ENCODE assay signal across 15 mouse cellular contexts in genomic region chr16:37495017-37495416, GRCm38 (mm10). TPM values are rescaled to one million over a fixed set of nuclear protein-coding genes. Genes with fewer than 3 reads are reported as not detected.
DNase-seq lines count a peak whose midpoint lies in the region; ATAC-seq and TF ChIP-seq lines count a peak whose summit lies in the region.
"Had no signal": no experiment of that assay in that cellular context is flagged by ENCODE, and none has a peak within 500 bp of the region (broad histone marks: within the 10 kb centered on the region; RNA-seq: fewer than 3 reads in every experiment).

No protein-coding gene starts in this region.

- peak; percentile 58; the same call in 1 of the 2 replicates for ATAC-seq in hindbrain, embryonic 16.5 days
- ATAC-seq in hindbrain, embryonic 13.5 days (ENCODE audit: low FRiP score) = no peak

- H3K27ac ChIP-seq in hindbrain, embryonic 16.5 days (ENCODE audit: low read depth, low read length) = no peak overlapping the region
- no peak overlapping the region for H3K27ac ChIP-seq in hindbrain, embryonic 13.5 days
- H3K27ac ChIP-seq in layer of hippocampus, adult 2 months = peak overlapping the region; percentile 86
- H3K27ac ChIP-seq: hindbrain, embryonic 10.5 days; limb, embryonic 15.5 days had no signal

- no peaks in the 10 kb centered on the region for H3K27me3 ChIP-seq in hindbrain, embryonic 16.5 days (replicated peaks; ENCODE audit: control insufficient read depth, insufficient read depth, low read length)
- no peaks in the 10 kb centered on the region for H3K27me3 ChIP-seq in hindbrain, embryonic 13.5 days
- H3K27me3 ChIP-seq: limb, embryonic 15.5 days had no signal

- H3K4me2 ChIP-seq in hindbrain, embryonic 16.5 days (ENCODE audit: low read length) = no peak overlapping the region
- H3K4me2 ChIP-seq in hindbrain, embryonic 13.5 days = no peak overlapping the region
- H3K4me2 ChIP-seq: heart, embryonic 11.5 days; limb, embryonic 15.5 days had no signal

- 74% methylated on average over 6 of the region's 6 CpGs for whole genome bisulfite sequencing in hindbrain, embryonic 16.5 days
- 84% methylated on average over 6 of the region's 6 CpGs for WGBS in hindbrain, embryonic 13.5 days

- DNase-seq in cerebellum, adult 9-10 months = peak; percentile 61
- peak; percentile 43 to 71 for DNase-seq in layer of hippocampus, adult 2 months (ENCODE audit: low spot score in 2 of 2)
- DNase-seq in right cerebral cortex, postnatal 10 days (ENCODE audit: low spot score in 2 of 2) = peak; percentile 40 to 42
- DNase-seq in adrenal gland, adult 2 months = no peak
- no peak for DNase-seq in spleen, postnatal 14 days (ENCODE audit: low spot score in 2 of 2)
- DNase-seq: kidney, adult 11 months; kidney, postnatal 4 days; lung, adult 2 months; spleen, adult 18-20 months had no signal

- H3K4me1 ChIP-seq in hindbrain, embryonic 16.5 days (ENCODE audit: control insufficient read depth, insufficient read depth, low read depth, low read length) = no peaks in the 10 kb centered on the region
- peaks cover 5% of the 10 kb centered on the region; the same call in 1 of the 2 replicates for H3K4me1 ChIP-seq in hindbrain, embryonic 13.5 days (replicated peaks)
- H3K4me1 ChIP-seq: limb, embryonic 15.5 days had no signal

- no peak overlapping the region for H3K9ac ChIP-seq in hindbrain, embryonic 16.5 days (ENCODE audit: low read depth, low read length)
- H3K9ac ChIP-seq in hindbrain, embryonic 13.5 days = no peak overlapping the region
- H3K9ac ChIP-seq: limb, embryonic 15.5 days had no signal

- no peak overlapping the region for H3K4me3 ChIP-seq in hindbrain, embryonic 16.5 days (ENCODE audit: low read length)
- no peak overlapping the region for H3K4me3 ChIP-seq in hindbrain, embryonic 13.5 days
- no peak overlapping the region for H3K4me3 ChIP-seq in layer of hippocampus, adult 2 months
- H3K4me3 ChIP-seq: hindbrain, embryonic 10.5 days; limb, embryonic 15.5 days had no signal

- no peaks in the 10 kb centered on the region for H3K9me3 ChIP-seq in hindbrain, embryonic 16.5 days (ENCODE audit: control insufficient read depth, low read length)
- H3K9me3 ChIP-seq in hindbrain, embryonic 13.5 days = no peaks in the 10 kb centered on the region
- H3K9me3 ChIP-seq: G1E; hindbrain, embryonic 10.5 days; limb, embryonic 15.5 days had no signal

- TF ChIP-seq CTCF in layer of hippocampus, adult 2 months (conservative IDR thresholded peaks at IDR 0.05) = no peak

- no peaks in the 10 kb centered on the region for H3K36me3 ChIP-seq in hindbrain, embryonic 16.5 days (ENCODE audit: control insufficient read depth, insufficient read depth, low read length)
- H3K36me3 ChIP-seq in hindbrain, embryonic 13.5 days = no peaks in the 10 kb centered on the region
- H3K36me3 ChIP-seq: G1E; hindbrain, embryonic 10.5 days; limb, embryonic 15.5 days had no signal

RNA-seq across cellular contexts. Expression of gene Gtf2e1, which starts 44.6 kb away (rescaled TPM):
- 28.4 and 31.7 TPM in 2 replicates for polyA plus RNA-seq in hindbrain, embryonic 16.5 days (2015; fragmentation: Nextera tagmentation; extraction: Ambion mirVana)
- 33.6 and 33.7 TPM in 2 replicates for polyA plus RNA-seq in hindbrain, embryonic 13.5 days (2015; fragmentation: Nextera tagmentation; extraction: Ambion mirVana)
- 10 to 100 TPM; 17.3 to 18.2 TPM for total RNA-seq in layer of hippocampus, adult 2 months (2021)
- total RNA-seq in adrenal gland, adult 2 months (2021) = 10 to 100 TPM; 15.0 to 16.1 TPM
- 1.9 and 3.5 TPM in 2 replicates for polyA plus RNA-seq in adrenal gland, adult 2 months (2012; rRNA removed)

RNA-seq across cellular contexts. Expression of gene Rabl3, which starts 44.7 kb away (rescaled TPM):
- polyA plus RNA-seq in hindbrain, embryonic 16.5 days (2015; fragmentation: Nextera tagmentation; extraction: Ambion mirVana) = 17.3 and 17.5 TPM in 2 replicates
- 20.5 and 22.9 TPM in 2 replicates for polyA plus RNA-seq in hindbrain, embryonic 13.5 days (2015; fragmentation: Nextera tagmentation; extraction: Ambion mirVana)
- 10 to 100 TPM; 10.2 to 11.2 TPM for total RNA-seq in layer of hippocampus, adult 2 months (2021)
- 10 to 100 TPM in 1 of 2 experiments, 1 to 10 TPM in 1; 7.6 to 10.3 TPM for total RNA-seq in adrenal gland, adult 2 months (2021)
- 0.27 and 0.55 TPM in 2 replicates for polyA plus RNA-seq in adrenal gland, adult 2 months (2012; rRNA removed)

Comparison
In these comparisons a context has a peak if more than half of its experiments do, and no peak if none do; other contexts are left out.
1. DNase-seq: peak in cerebellum, adult 9-10 months (single experiment), layer of hippocampus, adult 2 months (2 of 2) and right cerebral cortex, postnatal 10 days (2 of 2); none in adrenal gland, adult 2 months (single experiment) and spleen, postnatal 14 days (0 of 2).
2. RNA of gene Rabl3, which starts 44.7 kb away (polyA plus RNA-seq): 20.5 to 22.9 TPM in hindbrain, embryonic 13.5 days and 17.3 to 17.5 TPM in hindbrain, embryonic 16.5 days; 0.27 to 0.55 TPM in adrenal gland, adult 2 months; every median in the first group is over 10 times any median in the second.